In the genomic region with DNA sequence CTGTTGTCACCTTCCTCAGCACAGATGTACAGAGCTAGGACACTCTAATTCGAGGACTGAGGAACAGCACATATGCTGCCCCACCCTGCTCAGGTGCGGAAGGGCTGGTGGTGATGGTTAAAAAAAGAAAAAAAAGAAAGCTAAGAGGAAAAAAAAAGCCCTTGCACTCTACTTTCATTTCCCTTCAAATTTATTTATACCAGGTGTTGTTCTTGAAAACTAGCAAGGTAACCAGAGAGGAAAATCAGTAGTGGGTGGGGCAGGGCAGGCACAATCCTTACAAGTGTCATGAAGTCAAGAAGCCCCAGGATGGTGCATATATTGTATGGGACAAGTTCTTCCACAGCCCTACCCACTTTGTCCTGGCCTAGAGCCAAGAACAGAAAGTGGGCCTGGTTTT, we compare ENCODE assay signal across 17 mouse cellular contexts. TPM values are rescaled to one million over a fixed set of nuclear protein-coding genes. Genes with fewer than 3 reads are reported as not detected.
DNase-seq lines count a peak whose midpoint lies in the region; TF ChIP-seq lines count a peak whose summit lies in the region.
"Had no signal": no experiment of that assay in that cellular context is flagged by ENCODE, and none has a peak within 500 bp of the region (broad histone marks: within the 10 kb centered on the region; RNA-seq: fewer than 3 reads in every experiment).

No protein-coding gene starts in this region.

- H3K79me2 ChIP-seq in heart, adult 2 months (replicated peaks; ENCODE audit: control insufficient read depth, insufficient read depth, low read length): no peaks in the 10 kb centered on the region

- H3K4me3 ChIP-seq in heart, adult 2 months: no peak overlapping the region
- H3K4me3 ChIP-seq in lung, adult 2 months (replicated peaks; ENCODE audit: extremely low read depth, low read depth, low read length): no peak overlapping the region
- H3K4me3 ChIP-seq in brown adipose tissue, adult 24 weeks (ENCODE audit: insufficient read depth, low read depth, low read length): no peak overlapping the region
- H3K4me3 ChIP-seq: erythroblast, embryonic 14.5 days; hindbrain, embryonic 12.5 days; intestine, embryonic 15.5 days; limb, embryonic 13.5 days; neural tube, embryonic 15.5 days had no signal

- no peaks in the 10 kb centered on the region for H3K27me3 ChIP-seq in heart, adult 2 months (ENCODE audit: control insufficient read depth, insufficient read depth, low read length)
- H3K27me3 ChIP-seq: hindbrain, embryonic 12.5 days; intestine, embryonic 15.5 days; limb, embryonic 13.5 days; neural tube, embryonic 15.5 days had no signal

- intact Hi-C loops in heart, adult 2 months (cut with DNase I): loop anchor here (1.0 to 5.0 kb wide), 5 partner anchors 29 to 188 kb away; partner anchors contain the start of gene Ap1m1
- intact Hi-C loops in heart, postnatal 10 days (cut with DNase I): loop anchor here (2.0 kb wide), 2 partner anchors 38 to 188 kb away; no protein-coding TSS in a partner anchor

- no peak for DNase-seq in heart, adult 2 months
- no peak for DNase-seq in heart, postnatal 10 days
- DNase-seq in lung, postnatal 10 days: peak; percentile 36
- no peak for DNase-seq in lung, adult 2 months
- DNase-seq in CD4-positive helper T cell, adult 2 months (ENCODE audit: low read depth, low spot score): peak; percentile 69
- no peak for DNase-seq in right cerebral cortex, postnatal 10 days (ENCODE audit: low spot score in 2 of 2)
- no peak for DNase-seq in retina, postnatal 1 day
- DNase-seq: cerebellum, postnatal 36 days had no signal

- TF ChIP-seq POLR2A in heart, adult 2 months (IDR thresholded peaks at IDR 0.05; ENCODE audit: insufficient read depth, low read depth, low read length): no peak
- TF ChIP-seq POLR2A in lung, adult 2 months (IDR thresholded peaks at IDR 0.05; ENCODE audit: borderline replicate concordance, extremely low read depth, low read depth, low read length): no peak

- H3K27ac ChIP-seq in heart, adult 2 months: peak overlapping the region; percentile 18
- H3K27ac ChIP-seq in brown adipose tissue, adult 24 weeks (replicated peaks; ENCODE audit: low read depth, low read length): peak overlapping the region; percentile 75
- H3K27ac ChIP-seq: hindbrain, embryonic 12.5 days; intestine, embryonic 15.5 days; kidney, postnatal 0 days; limb, embryonic 13.5 days; liver, embryonic 14.5 days; neural tube, embryonic 15.5 days had no signal

- H3K9ac ChIP-seq in heart, adult 2 months (ENCODE audit: low read depth, low read length): peak overlapping the region; percentile 49
- H3K9ac ChIP-seq: hindbrain, embryonic 12.5 days; intestine, embryonic 15.5 days; limb, embryonic 13.5 days; liver, embryonic 14.5 days; neural tube, embryonic 15.5 days had no signal

- WGBS in heart, adult 2 months: 92% methylated on average over 2 of the region's 2 CpGs
- 78% methylated on average over 2 of the region's 2 CpGs for WGBS in lung, adult 2 months

- H3K4me1 ChIP-seq in heart, adult 2 months (ENCODE audit: control insufficient read depth, insufficient read depth, low read length): peaks cover 13% of the 10 kb centered on the region
- peaks cover 11% of the 10 kb centered on the region for H3K4me1 ChIP-seq in lung, adult 2 months (ENCODE audit: control insufficient read depth, insufficient read depth, low read length)
- H3K4me1 ChIP-seq in brown adipose tissue, adult 24 weeks (ENCODE audit: control insufficient read depth, insufficient read depth, insufficient read length, low read length): peaks cover 9% of the 10 kb centered on the region
- H3K4me1 ChIP-seq: hindbrain, embryonic 12.5 days; intestine, embryonic 15.5 days; limb, embryonic 13.5 days; neural tube, embryonic 15.5 days had no signal

- TF ChIP-seq CTCF in heart, adult 2 months (IDR thresholded peaks at IDR 0.05): no peak
- TF ChIP-seq CTCF in lung, adult 2 months (IDR thresholded peaks at IDR 0.05; ENCODE audit: insufficient read depth, low read length): no peak

- peaks cover 3% of the 10 kb centered on the region for H3K36me3 ChIP-seq in heart, adult 2 months (ENCODE audit: control insufficient read depth, insufficient read depth, low read length)

- TF ChIP-seq EP300 in heart, adult 2 months (IDR thresholded peaks at IDR 0.05; ENCODE audit: insufficient read depth, low read depth, low read length): no peak

RNA-seq across cellular contexts. Expression of gene Klf2, which starts 46.2 kb away (rescaled TPM):
- 10 to 100 TPM; 76.0 to 92.7 TPM for total RNA-seq in heart, adult 2 months (2021)
- polyA plus RNA-seq in heart, adult 2 months (2012; rRNA removed): 21.1 and 42.6 TPM in 2 replicates
- 10 to 100 TPM; 69.7 to 82.8 TPM for total RNA-seq in heart, postnatal 10 days (2021)
- 144 and 340 TPM in 2 replicates for polyA plus RNA-seq in lung, adult 2 months (2012; rRNA removed)
- polyA plus RNA-seq in brown adipose tissue, adult 24 weeks (2012; ENCODE audit: insufficient read depth, insufficient read length, missing spikeins): 30.6 and 88.0 TPM in 2 replicates
- total RNA-seq: MEL had no signal

RNA-seq across cellular contexts. Expression of gene Eps15l1, which starts 56.2 kb away (rescaled TPM):
- 10 to 100 TPM; 36.2 to 39.6 TPM for total RNA-seq in heart, adult 2 months (2021)
- 34.0 and 46.4 TPM in 2 replicates for polyA plus RNA-seq in heart, adult 2 months (2012; rRNA removed)
- total RNA-seq in heart, postnatal 10 days (2021): 10 to 100 TPM; 49.9 to 52.4 TPM
- 35.5 and 48.3 TPM in 2 replicates for polyA plus RNA-seq in lung, adult 2 months (2012; rRNA removed)
- polyA plus RNA-seq in brown adipose tissue, adult 24 weeks (2012; ENCODE audit: insufficient read depth, insufficient read length, missing spikeins): 18.0 and 21.1 TPM in 2 replicates

RNA-seq across cellular contexts. Expression of gene Gm10282, which starts 60.0 kb away (rescaled TPM):
- 1 to 10 TPM; 6.7 to 8.5 TPM for total RNA-seq in heart, adult 2 months (2021)
- polyA plus RNA-seq in heart, adult 2 months (2012; rRNA removed): 1.1 and 2.9 TPM in 2 replicates
- 10 to 100 TPM; 15.9 to 19.4 TPM for total RNA-seq in heart, postnatal 10 days (2021)
- 0.53 and 1.8 TPM in 2 replicates for polyA plus RNA-seq in lung, adult 2 months (2012; rRNA removed)
- not detected in 2 replicates for polyA plus RNA-seq in brown adipose tissue, adult 24 weeks (2012; ENCODE audit: insufficient read depth, insufficient read length, missing spikeins)

Comparison
In these comparisons a context has a peak if more than half of its experiments do, and no peak if none do; other contexts are left out.
1. DNase-seq: peak in lung, postnatal 10 days (single experiment) and CD4-positive helper T cell, adult 2 months (single experiment); none in heart, adult 2 months (0 of 2), heart, postnatal 10 days (0 of 2), lung, adult 2 months (single experiment), right cerebral cortex, postnatal 10 days (0 of 2) and retina, postnatal 1 day (single experiment).